Mouse (Mus musculus): ENCODE data around the gene Cdyl2. TPM values are rescaled to one million over a fixed set of nuclear protein-coding genes. Genes with fewer than 3 reads are reported as not detected.

Cdyl2 gene
- total RNA-seq, 2 experiments from 2014 or later, result 11.4 to 11.5 TPM

DNA sequence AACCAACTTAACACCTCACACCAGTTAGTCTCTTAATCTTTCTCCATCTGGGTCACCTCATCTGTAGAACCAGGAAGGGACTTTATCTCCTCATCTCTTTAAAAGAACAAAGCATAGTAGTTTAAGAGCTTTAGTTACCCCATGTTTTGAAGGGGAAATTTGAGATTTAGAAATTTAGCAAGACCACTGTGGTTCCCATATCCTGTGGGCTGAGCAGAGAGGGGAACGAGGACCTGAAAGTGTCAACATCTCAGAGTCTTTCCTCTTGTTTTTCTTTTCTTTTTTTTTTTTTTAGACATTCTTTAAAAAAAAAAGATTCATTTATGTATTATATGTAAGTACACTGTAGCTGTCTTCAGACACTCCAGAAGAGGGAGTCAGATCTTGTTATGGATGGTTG lies 189.4 kb downstream of the Cdyl2 start:
- DNase-seq (ENCODE audit: low spot score in 2 of 2), result no peak

- DNase-seq (ENCODE audit: low spot score in 2 of 2), result no peak
These were observed 189.9 kb downstream of the Cdyl2 start for GRCm38 (mm10) chr8:116542842-116543241.

DNA sequence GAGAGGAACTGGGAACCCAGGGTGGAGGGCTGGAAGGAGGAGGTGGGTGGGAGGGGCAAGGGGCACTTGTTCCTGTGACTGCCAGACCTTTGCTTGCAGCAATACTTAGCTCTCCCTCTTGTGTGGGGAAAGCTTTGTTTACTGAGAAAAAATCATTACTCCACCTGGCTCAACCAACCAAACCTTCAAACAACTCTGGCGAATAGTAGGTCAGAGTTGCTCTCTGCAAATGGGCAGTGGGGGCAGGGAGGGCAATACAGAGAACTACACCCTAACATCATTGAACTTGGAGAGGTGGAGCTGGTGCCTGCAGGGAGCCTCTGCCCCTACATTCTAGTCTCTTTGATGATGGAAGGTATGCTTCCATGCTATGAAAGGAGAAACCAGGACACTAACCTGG lies 192.7 kb downstream of the Cdyl2 start:
- DNase-seq (ENCODE audit: low spot score in 2 of 2), result no peak

DNA sequence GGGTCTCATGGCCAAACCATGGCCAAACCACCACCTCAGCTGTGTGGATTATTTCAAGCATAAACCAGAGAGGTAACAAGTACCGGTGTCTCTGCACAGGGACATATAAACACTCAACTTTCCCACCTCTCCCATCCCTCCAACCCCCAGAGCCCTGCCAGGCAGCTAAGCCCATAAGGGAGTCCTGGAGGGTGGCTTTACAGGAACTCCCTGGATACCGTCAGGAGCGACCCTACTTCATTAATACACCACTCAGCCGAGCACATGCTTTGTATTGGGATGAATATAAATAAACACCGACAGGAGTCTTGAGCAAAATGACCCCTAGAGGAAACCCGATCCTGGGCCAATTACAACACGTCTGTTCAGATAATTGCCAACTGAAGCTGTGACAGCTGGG lies 194.0 kb downstream of the Cdyl2 start:
- no peak for DNase-seq (ENCODE audit: low spot score in 2 of 2)

GRCm38 (mm10) chr8:116536786-116537185 lies 196.0 kb downstream of the Cdyl2 start:
- DNase-seq (ENCODE audit: low spot score in 2 of 2), result no peak

DNA sequence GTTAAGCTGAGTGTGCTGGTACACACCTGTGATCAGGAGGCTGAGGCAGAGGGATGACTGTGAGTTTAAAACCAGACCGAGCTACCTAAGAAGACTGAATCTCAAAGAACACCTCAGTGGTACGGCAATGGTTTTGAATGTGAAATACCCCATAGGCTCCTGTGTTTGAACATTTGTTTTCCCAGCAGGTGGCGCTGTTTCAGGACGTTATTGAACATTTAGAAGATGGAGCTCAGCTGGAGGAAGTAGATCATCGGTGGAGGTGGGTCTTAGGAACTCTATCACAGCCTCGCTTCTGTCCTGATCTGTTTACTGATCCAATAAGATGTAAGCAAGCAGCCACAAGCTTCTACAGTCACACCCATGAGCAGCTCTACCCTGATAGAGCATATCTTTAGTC lies 199.7 kb downstream of the Cdyl2 start:
- DNase-seq (ENCODE audit: low spot score in 2 of 2), result no peak

DNA sequence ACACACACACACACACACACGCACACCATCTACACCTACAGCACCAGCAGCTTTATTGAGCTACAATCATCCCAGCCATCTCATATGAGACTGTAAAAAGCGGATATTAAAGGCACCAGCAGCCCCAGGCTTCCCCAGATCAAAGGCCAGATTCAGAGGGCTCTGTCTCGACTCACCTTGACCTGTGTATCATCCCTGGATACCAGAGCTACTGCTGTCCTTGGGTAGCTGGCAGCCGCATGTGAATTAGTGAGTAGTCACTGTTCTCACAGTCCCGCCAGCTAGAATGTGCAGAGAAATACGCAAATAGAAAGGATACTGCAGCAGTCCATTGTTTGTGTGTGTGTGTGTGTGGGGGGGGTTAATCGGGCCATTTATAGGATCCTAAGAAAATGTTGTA lies 204.1 kb downstream of the Cdyl2 start:
- no peak for DNase-seq (ENCODE audit: low spot score in 2 of 2)

DNA sequence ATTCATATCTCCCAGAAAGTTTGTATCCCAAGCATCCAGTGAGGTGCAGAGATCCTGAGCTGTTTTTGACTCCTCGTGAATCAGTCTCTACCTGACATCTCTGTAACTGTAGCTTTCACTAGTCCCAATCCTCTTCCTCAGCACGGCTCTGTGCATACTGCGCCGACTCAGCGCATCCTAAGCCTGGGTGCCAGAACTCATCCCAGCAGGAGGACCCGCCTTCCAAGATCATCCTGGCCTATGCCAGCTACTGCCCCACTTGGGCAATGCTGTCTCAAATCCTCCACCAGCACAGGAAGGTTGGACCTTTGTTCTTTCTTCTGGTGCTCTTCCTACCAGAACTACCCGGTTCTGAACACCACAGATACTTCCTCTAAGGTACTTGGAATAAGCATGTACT lies 207.9 kb downstream of the Cdyl2 start:
- no peak for DNase-seq (ENCODE audit: low spot score in 2 of 2)

Other genes with a start within 250 kb of the Cdyl2 start
- 1 to 10 TPM; 3.1 to 5.1 TPM for gene Dynlrb2, start 228.0 kb downstream of the Cdyl2 start, total RNA-seq (2021)
- 10 to 100 TPM; 12.2 to 12.6 TPM for gene Cmc2, start 188.5 kb upstream of the Cdyl2 start, total RNA-seq (2021)
- gene Cenpn, start 188.7 kb upstream of the Cdyl2 start, total RNA-seq (2021), result 1 to 10 TPM; 1.5 to 2.4 TPM
- 10 to 100 TPM; 35.0 to 37.5 TPM for gene Atmin, start 210.4 kb upstream of the Cdyl2 start, total RNA-seq (2021)
- 1 to 10 TPM; 9.5 to 9.7 TPM for gene 1700030J22Rik, start 246.0 kb upstream of the Cdyl2 start, total RNA-seq (2021)

Measured in layer of hippocampus, postnatal 14 days (tissue).